Mouse (Mus musculus) mature B cell (primary cell): ENCODE data around the gene Appl2.

Experiments
- in situ Hi-C: fragments of 300-500 bp; cut with MboI; formaldehyde crosslinking; loops from 2 replicates; pipeline ENCODE4 v1.14.3; 2019

The Appl2 gene

GRCm38 (mm10) chr10:83565449-83566441, 82.8 kb downstream of the Appl2 start:
- in situ Hi-C loops, result no loop called here

DNA sequence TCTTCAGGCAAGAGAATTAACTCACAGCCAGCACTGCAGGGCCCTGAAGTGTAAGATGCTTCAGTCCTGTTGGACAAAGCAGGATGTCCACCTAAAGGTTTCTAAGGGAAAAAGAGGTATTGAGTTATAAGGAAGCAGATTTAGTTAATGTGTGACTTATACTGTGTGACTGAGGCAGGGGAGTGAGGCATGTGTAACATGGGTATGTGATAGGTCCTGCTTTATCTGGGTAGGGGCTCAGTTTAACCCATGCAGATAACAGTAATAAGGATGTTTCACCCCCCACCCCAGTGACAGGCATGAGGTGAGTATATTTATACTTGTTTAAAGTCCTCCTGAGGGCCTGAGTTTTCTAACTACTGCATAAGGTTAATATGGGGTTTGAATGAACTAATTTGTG, 85.5 kb downstream of the Appl2 start:
- in situ Hi-C loops, result no loop called here
